Mouse (Mus musculus): Measurements from ENCODE around the gene Hoxc6. TPM values are rescaled to one million over a fixed set of nuclear protein-coding genes. Genes with fewer than 3 reads are reported as not detected.

Gene Hoxc6
- total RNA-seq, 2 experiments from 2014 or later = not detected

DNA sequence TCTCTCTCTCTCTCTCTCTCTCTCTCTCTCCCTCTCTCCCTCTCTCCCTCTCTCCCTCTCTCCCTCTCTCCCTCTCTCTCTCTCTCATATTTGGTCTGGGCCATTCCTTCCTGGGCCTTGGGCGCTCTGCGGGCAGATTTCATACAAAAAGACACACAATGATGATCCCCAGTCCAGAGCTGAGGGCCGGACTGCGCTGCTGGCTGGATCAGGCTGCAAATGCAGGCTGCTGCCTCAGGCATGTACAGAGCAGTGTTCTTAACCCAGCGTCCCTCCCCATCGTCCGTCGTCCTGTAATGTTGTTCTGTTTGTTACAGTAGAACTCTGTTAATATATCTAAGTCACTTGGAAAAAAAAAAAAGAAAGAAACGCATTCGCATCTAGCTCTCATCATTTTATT, 13.5 kb upstream of the Hoxc6 start:
- no peak for DNase-seq (ENCODE audit: extremely low spot score in 1 of 2, low spot score in 2 of 2)
- intact Hi-C loops (cut with DNase I) = loop anchor here (10.0 kb wide), 1 partner anchor 330 kb away; the partner anchor contains the start of gene Gpr84

DNA sequence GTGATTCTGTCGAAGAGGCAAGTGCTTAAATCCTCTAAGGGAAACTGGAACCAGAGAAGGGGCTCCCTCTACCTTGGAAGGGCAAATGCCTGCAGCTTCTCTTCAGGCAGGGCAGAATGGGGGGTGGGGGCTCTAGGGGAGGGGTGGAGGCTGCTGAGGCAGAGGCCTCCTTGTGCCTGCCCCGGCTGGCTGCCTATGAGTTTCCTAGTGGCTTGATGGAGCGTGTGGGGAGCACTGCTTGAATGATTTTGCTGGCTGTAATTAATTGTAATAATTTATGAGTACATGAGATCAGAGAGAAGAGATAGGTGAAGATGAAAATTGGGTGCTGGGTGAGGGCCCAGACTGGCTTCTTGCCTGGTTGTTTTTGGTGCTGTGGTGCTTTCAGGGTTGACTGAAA, 13.1 kb upstream of the Hoxc6 start:
- DNase-seq (ENCODE audit: extremely low spot score in 1 of 2, low spot score in 2 of 2) = no peak
- intact Hi-C loops (cut with DNase I) = loop anchor here (10.0 kb wide), 1 partner anchor 330 kb away; the partner anchor contains the start of gene Gpr84

DNA sequence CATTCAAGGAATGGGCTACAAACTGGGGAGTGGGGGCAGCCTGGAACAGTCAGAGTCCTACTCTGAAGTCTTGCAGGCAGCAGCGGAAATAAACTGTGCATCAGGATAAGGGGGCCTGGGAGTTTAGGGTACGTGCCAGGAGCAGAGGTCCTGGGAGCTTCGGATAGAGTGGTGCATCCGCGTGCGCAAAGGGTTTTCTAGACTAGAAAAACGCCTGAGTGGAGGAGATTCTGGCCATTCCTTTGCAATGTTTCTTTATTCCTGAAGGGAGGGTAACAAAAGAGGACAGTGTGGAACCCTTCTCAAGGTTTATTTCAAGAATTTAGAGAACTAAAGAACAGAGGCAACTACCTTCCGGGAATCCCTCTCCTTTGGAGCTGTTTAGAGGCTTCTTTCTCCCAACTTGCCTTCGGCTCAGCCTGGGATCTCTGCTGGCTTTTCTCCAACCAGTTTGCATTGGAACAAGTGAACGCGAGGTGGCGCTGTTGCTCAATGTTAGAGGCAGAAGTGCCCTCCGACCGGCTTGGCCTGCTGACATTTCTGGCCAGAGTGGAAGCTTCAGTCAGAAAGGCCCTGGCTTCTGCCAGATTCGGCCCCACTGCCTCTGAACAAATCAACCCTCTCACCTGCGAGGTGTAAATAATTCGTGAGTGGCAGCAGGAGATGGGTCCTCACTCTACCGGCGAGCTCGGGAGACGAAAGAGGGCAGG, 10.8 kb upstream of the Hoxc6 start:
- intact Hi-C loops (cut with DNase I) = loop anchor here (2.0 to 10.0 kb wide), 2 partner anchors 190 to 328 kb away; partner anchors contain the start of gene Gpr84
- peak; percentile 79 to 88 for DNase-seq (ENCODE audit: extremely low spot score in 1 of 2, low spot score in 2 of 2)

DNA sequence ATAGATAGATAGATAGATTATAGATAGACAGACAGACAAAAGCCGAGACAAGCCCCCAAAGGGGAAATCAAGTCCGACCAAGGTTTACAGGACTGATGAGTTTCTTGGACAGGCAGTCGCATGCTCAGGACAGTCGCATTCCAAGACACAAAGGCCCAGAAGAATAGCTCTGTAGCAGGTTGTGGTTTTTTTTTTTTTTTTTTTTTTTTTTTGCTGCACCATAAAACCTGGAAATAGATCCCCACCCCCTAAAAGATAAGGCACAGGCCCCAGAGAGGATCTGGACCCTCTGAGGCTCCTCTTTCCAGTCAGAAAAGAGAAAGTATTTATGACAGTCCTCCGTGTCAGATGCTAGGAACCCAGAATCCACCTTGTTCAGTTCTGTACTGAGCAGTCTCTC, 10.0 kb upstream of the Hoxc6 start:
- intact Hi-C loops (cut with DNase I) = loop anchor here (10.0 kb wide), 1 partner anchor 327 kb away; the partner anchor contains the start of gene Gpr84
- no peak for DNase-seq (ENCODE audit: extremely low spot score in 1 of 2, low spot score in 2 of 2)

DNA sequence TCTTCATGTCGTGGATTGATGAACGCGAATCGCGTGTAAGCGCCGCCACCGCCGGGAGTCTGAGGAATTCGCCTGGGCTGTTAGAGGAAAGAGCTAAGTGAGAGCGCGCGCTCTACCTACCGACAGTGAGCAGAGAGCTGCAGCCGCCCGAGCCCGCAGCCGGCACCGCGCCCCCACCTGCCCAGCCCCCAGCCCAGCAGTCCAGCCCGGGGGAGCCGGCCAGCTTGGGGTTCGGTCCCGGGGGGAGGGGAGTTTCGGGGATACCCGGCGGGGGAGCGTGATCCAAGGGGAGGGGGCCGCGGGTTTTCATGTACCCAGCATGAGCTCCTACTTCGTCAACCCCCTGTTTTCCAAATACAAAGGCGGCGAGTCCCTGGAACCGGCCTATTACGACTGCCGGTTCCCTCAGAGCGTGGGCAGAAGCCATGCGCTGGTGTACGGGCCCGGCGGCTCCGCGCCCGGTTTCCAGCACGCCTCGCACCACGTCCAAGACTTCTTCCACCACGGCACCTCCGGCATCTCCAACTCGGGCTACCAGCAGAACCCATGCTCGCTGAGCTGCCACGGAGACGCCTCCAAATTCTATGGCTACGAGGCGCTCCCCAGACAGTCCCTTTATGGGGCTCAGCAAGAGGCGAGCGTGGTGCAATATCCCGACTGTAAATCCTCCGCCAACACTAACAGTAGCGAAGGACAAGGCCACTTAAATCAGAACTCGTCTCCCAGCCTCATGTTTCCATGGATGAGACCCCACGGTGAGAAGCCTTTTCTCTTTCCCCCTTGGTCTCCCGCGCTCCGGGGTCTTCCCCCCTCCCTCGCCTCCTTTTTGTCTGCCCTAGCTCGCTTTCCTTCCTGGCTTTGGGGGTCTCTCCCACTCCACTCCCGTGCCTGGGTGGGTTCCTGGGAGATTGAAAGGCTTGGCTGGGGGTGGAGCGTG, 7.3 kb upstream of the Hoxc6 start, which contains the start of gene Hoxc8:
Hoxc8 (plus strand) TSS at position 147 of the 937 bp plus-strand sequence.
- DNase-seq (ENCODE audit: extremely low spot score in 1 of 2, low spot score in 2 of 2) = no peak
- intact Hi-C loops (cut with DNase I) = no loop called here

DNA sequence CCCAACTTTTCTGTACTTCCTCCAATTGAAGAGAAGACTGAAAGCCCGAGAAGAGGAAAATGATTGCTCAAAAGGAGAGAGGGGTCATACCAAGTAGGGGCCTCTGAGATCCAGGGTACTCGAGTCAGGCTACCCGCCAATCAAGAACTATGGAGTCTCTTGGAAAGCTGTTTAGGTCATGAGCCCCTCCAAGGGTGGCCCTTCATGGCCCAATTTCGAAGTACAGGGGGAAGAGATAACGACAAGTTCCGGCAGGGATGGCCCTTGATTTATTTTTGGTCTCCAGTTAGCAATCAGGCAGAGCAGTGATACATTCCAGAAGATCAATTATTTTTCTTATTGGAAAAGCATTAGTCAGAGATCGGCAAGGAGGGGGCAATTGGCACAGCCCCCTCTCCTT, 6.3 kb upstream of the Hoxc6 start:
- intact Hi-C loops (cut with DNase I) = no loop called here
- DNase-seq (ENCODE audit: extremely low spot score in 1 of 2, low spot score in 2 of 2) = no peak

DNA sequence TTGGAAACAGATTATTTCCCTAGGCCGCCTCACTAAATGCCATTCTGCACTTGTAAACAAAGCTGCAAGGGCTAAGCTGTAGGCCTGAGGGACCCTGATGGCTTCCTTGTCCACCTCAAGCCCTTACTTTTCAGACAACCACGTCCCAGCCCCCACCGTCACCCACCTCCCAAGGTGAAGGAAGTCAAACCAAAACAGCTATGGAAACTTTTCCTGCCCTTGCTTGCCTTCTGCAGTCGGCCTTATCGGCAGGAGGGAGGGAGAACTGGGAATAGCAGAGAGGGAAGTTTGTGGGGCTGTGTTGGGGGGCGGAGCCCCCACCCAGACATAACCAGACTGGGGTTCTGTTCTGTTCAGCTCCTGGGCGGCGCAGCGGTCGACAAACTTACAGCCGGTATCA, 5.9 kb upstream of the Hoxc6 start:
- DNase-seq (ENCODE audit: extremely low spot score in 1 of 2, low spot score in 2 of 2) = no peak
- intact Hi-C loops (cut with DNase I) = no loop called here

DNA sequence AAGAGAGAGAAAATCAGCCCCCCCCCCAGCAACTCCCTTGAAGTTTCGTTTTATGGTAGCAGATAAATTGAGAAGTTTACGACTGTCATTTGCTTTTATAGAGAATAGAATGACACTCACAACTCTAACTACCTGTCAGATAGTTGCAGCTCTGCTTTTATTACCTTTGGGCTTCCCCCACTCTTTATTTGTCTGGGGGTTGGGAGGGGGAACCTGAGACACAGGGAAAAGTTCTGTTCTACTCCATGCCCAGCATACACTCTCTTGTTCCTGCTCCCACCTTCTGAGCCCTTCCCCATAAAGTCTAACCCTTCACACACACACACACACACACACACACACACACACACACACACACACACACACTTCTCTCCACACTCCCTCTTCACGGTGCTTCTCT, 5.2 kb upstream of the Hoxc6 start:
- DNase-seq (ENCODE audit: extremely low spot score in 1 of 2, low spot score in 2 of 2) = no peak
- intact Hi-C loops (cut with DNase I) = no loop called here

DNA sequence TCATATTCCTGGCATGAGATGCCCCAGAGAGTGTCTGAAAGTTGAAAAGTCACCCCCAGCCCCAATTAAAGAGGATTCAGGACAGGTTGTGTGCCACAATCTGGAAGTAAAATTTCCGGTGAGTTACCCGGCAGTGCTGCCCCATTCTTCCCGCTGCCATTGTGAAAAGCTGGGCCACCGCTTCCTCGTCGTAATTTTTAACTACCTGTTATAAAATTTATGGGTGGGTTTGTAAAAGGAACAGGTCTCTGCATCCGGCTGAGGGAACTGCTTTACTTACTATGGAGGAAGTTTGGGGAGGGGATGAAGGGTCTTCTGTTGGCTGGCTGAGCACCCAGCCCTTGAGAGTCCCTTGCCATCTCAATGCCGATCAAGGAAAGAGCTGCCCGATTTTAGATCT, 1.5 kb upstream of the Hoxc6 start:
- intact Hi-C loops (cut with DNase I) = no loop called here
- DNase-seq (ENCODE audit: extremely low spot score in 1 of 2, low spot score in 2 of 2) = no peak

DNA sequence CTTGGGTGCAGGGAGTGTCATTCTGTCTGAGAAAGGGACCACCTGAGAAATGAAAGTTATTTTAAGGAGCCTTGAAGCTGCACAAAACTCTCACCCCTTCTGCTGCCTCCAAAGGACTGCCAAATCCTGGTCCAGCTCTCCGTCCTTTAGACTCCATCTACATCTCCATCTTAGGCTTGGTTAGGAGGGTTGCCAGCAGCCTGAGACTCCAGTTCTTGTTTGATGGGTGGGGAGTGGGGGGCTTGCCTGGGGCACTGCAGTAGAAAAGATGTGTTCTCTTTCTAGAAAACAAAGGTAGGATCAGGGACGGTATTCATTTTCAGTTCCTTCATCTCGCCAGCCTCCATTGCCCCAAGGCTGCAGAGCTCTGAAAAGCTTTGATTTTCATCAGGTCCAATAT, 626 bp upstream of the Hoxc6 start:
- DNase-seq (ENCODE audit: extremely low spot score in 1 of 2, low spot score in 2 of 2) = no peak
- intact Hi-C loops (cut with DNase I) = no loop called here

DNA sequence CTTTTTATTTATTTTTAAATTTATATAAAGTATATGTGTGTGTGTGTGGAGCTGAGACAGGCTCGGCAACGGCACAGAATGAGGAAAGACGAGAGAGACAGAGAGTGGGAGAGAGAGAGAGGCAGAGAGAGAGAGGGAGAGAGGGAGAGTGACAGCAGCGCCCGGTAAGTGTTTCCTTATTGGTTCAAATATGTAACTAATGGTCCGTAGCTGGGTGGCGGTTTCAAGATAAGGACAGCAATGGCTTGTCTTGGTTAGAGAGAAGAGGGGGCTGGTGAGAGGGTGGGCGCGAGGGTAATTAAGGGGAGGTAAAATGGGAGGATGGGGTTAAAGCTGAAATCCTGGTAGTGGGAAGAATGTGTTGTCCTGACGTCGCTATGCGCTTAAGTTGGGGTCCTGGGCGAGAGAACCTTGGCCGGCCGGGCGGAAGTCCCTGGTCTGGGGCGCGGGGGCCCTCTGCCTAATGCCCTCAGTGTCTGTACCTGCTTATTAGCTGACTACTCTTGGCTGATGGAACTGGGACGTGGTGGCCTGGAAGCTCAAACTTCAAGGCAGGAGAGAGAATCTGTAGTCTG, 638 bp downstream of the Hoxc6 start:
- DNase-seq (ENCODE audit: extremely low spot score in 1 of 2, low spot score in 2 of 2) = no peak
- intact Hi-C loops (cut with DNase I) = no loop called here

DNA sequence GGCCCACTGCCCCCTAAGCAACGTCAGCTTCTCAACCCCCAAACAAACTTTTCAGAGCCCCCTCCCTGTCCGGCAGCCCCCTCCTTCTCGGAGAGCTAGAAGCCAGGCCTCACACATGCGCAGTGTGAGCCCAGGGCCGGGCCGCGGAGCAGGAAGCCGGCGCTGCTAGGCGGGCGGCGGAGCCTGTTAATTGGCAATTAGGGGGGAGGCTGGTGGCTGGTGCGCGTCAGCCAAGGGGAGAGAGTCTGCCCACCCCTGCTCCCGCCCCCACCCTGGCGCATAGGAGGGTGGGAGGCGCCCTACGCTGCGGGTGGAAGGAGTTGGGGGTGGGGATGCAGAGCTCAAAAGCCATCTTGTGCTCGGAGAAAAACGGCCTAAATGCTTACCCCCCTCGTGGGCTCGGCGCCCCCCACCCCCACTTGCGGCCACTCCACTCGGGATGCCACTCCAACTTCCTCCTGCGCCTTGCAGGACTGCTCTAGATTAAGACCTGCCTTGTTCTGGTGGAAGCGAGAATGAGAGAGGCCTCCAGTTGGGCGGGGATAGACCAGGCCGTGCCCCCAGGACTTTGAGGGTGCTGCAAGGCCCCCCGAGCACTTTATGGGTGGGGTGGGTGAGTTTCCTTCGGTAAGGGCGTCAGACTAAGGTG, 1.2 kb downstream of the Hoxc6 start:
- intact Hi-C loops (cut with DNase I) = no loop called here
- DNase-seq (ENCODE audit: extremely low spot score in 1 of 2, low spot score in 2 of 2) = peak in 1 of 2 experiments; percentile 56

DNA sequence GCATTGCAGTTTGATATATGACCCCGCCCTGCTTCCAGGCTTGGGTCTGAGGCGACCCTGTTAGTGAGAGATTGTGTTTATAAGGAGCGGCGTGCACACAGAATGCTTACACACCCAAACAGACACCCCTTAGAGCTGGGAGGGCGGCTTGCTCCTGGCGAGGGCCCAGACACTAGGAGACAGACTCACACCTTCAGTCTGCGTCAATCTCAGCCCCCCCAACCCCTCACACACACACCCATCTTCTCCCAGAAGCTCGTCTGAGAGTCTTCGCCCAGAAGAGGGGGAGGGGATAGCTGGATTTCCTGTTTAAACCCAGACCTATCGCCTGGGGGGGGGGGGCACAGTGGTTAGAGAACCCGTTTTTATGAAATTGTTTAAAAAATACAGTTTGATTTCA, 1.9 kb downstream of the Hoxc6 start:
- intact Hi-C loops (cut with DNase I) = no loop called here
- DNase-seq (ENCODE audit: extremely low spot score in 1 of 2, low spot score in 2 of 2) = no peak

DNA sequence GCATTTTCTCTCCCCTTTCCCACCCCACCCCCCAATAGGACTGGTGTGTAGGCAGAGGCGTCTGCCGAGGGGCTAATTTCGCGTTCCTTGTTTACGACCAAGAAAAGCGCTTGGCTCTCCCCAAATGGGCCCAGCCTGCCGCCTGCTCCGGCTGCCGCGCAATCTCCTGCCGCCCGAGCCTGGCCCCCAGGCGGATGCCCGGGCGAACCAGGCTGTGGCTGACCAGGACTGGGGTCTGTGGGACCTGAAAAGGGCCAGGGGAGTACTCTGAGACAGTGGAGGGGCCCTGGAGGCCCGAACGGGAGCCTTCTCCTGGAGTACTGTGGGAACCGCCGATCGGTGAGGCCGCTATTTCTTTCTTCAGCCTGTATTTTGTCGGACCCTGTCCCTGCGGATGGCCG, 2.4 kb downstream of the Hoxc6 start:
- DNase-seq (ENCODE audit: extremely low spot score in 1 of 2, low spot score in 2 of 2) = no peak
- intact Hi-C loops (cut with DNase I) = no loop called here

DNA sequence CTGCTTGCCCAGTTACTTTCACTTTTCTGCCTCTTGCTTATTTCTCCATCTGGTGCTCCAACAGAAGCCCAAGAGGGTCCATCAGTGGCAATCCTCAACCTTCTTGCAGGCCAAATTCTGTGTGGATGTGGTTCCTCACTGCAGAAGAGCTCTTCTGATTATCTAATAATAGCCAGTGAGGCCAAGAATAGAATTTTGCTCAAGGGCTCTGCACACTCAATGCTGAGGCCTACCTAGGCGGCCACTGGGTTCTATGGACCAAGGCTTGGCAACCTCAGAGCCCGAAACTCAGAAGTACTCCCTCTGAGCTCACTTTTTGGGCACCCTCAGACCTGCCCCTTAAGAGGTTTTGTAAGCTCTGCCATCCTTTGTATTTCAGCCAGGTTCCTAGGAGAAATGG, 3.3 kb downstream of the Hoxc6 start:
- intact Hi-C loops (cut with DNase I) = no loop called here
- DNase-seq (ENCODE audit: extremely low spot score in 1 of 2, low spot score in 2 of 2) = no peak

DNA sequence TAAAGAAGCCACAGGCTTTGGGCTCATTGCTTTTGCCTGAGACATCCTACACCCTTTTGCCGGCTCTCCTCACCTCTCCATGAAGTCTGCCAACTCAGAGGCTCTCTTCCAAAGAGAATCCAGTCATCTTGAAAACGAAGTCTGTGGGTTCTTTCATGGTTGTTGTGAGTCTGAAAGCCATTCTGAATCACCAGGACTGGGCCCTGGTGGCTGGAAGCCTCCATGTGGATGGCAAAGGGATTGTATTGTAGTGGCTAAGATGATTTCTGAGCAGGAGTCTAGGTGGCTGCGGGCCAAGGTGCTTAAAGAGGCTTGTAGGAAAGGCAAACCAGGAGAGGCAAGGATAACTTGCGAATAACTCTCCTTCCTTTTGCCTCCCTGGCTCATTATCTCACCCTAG, 4.1 kb downstream of the Hoxc6 start:
- DNase-seq (ENCODE audit: extremely low spot score in 1 of 2, low spot score in 2 of 2) = no peak
- intact Hi-C loops (cut with DNase I) = no loop called here

DNA sequence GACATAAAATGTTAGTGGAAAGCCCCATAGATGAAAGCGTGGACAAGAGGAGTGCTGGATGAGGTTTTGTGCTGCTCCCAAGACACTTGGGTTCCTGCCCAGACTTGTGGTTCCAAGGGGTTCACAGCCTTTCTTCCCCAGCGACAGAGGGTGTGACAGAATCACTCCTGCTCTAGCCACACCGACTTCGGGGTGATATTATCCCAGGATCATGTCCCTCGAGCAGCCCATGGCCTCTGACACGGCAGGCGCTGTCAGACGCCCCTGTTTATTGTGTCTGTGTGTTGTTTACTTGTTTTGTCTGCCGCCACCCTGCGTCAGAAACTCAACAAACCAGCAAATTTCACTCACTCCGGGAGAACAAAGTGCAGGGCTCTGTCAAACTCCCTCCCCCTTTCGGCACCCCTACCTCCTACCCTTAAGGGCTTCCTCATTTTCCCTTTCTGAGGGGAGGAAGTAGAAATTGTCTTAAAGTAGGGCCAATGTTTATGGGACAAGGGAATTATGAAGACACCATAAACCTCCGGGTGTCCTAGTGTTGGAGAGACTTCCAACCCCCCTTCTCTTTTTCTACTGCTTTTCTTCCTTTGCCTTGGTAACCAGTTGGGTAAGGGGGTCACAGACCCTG, 4.9 kb downstream of the Hoxc6 start:
- DNase-seq (ENCODE audit: extremely low spot score in 1 of 2, low spot score in 2 of 2) = no peak
- intact Hi-C loops (cut with DNase I) = no loop called here

DNA sequence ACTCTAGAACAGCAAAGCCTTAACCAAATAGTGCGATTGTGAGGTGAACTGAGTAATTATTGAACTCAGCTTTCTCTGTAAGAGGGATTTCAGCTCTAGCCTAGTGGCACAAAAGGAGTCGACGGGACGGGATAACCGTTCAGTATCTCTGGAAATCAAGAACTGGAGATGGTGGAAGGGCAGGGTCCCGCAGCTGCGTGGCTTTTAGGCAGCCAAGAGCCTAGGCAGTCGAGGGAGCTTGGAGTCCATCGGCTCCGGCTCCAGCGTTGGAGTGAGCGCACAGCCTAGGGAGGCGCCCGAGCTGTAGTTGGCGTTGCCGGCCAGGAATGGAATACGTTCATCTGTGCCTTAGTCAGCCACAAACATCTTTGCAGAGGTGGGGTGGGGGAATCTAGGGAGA, 7.3 kb downstream of the Hoxc6 start:
- intact Hi-C loops (cut with DNase I) = no loop called here
- DNase-seq (ENCODE audit: extremely low spot score in 1 of 2, low spot score in 2 of 2) = no peak

DNA sequence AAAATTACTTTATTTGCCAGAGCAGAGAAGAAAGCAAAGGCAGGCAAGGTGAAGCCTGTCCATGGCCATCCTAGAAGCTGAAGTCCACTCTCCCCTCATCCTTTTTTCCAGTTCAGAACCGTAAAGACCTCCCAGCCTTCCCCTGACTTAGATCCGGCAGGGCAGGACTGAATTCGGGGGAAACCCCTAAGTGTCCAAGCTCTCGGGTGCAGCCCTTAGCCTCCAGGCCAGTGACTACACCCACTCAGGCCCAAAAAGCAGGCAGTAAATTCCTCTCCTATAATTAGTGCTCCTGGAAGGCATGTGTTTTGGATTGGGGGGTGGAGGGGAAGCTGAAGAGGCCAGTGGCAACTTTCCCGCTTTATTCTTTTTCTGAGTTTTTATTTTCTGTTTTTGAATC, 7.7 kb downstream of the Hoxc6 start:
- intact Hi-C loops (cut with DNase I) = no loop called here
- no peak for DNase-seq (ENCODE audit: extremely low spot score in 1 of 2, low spot score in 2 of 2)

Measured in left cerebral cortex, postnatal 10 days (tissue).